Mouse (Mus musculus): Measurements from ENCODE around the gene Cluap1. TPM values are rescaled to one million over a fixed set of nuclear protein-coding genes. Genes with fewer than 3 reads are reported as not detected.

Gene Cluap1
- polyA plus RNA-seq, 1 experiment from 2014 or later: 17.0 TPM

DNA sequence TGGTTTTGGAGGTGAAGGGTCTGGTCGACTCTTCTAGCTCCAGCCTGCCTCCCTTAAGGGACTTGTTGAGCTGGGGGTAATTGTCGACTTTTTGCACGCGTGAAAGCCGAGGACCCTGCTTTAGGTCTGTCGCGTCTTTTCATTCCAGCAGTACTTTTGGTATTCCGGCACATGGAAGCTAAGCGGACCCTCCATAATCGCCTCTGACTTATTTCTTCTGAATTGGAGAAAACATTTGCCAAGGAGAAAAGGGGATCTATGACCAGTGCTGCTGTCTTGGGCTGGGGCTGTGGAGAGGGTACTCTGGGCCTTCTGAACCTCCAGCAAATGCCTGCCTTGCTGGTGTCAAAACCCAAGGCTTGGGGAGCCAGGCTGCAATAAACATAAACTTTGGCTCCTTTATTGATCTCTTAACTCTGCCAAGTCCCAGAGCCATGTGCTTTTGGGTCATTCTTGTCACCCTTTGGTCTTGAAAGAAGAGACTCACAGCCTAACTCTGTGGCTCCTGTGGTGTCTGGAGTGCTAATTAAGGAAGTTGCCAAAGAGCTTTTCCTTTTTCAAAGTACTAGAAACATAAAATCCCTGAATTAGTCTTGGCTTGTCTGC, 23.4 kb upstream of the Cluap1 start:
- Histone ChIP-seq H3K4me3 (ENCODE audit: control insufficient read depth in 1 of 2, insufficient read depth in 1 of 2, low read depth in 1 of 2, low read length in 2 of 2) (peak overlapping the region; percentile 84 to 90), H3K9me3 (ENCODE audit: control insufficient read depth, low read length) (no peaks in the 10 kb centered on the region), H3K27ac (replicated peaks in 1 of 2; ENCODE audit: control insufficient read depth in 1 of 2, insufficient read depth in 1 of 2, low read depth in 2 of 2, low read length in 2 of 2) (peak overlapping the region; percentile 66 to 93), H3K4me2 (ENCODE audit: low read length) (peak overlapping the region; percentile 78), H3K27me3 (ENCODE audit: control insufficient read depth, insufficient read depth, low read length) (no peaks in the 10 kb centered on the region), H3K36me3 (ENCODE audit: control insufficient read depth, insufficient read depth, low read length) (peaks cover 15% of the 10 kb centered on the region; the same call in 1 of the 2 replicates), H3K4me1 (ENCODE audit: control insufficient read depth in 2 of 2, insufficient read depth in 2 of 2, low read length in 2 of 2) (peaks cover 3 to 11% of the 10 kb centered on the region in 2 experiments; a peak in 3 of 4 replicates), H3K9ac (ENCODE audit: low read length) (peak overlapping the region; percentile 92)
- WGBS: 2% methylated on average over 10 of the region's 10 CpGs
- ATAC-seq (ENCODE audit: insufficient number of reproducible peaks, insufficient read depth, low FRiP score, low read depth): no peak

DNA sequence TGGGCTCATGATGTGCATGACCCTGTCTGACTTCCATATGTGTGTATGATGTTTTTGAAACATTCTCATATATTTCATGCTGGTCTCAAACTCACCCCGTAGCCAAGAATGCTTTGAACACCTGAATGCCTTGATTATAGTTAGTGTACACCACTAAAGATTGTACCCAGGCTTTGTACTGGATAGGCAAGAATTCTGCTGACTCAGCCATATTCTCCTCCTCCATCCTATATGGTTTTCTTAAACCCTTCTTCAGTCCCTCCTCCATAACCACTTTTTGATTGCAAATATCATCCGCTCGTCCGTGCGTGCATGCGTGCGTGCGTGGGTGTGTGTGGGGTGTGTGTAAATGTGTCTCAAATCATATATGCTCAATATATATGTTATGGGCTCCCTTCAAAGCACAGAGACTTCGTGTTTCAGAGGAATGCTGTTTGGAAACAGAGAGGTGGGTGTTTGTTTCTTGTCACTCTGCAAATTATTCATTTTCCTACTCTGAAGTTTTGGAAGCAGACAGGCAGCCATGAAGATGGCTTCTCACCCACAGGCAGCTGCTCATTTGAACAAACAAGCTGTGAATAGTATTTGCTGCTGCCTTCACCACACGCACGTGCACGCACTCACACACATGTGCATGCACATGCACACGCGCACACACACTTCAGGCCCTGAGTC, 16.8 kb upstream of the Cluap1 start:
- Histone ChIP-seq H3K36me3 (ENCODE audit: control insufficient read depth, insufficient read depth, low read length) (peaks cover 14% of the 10 kb centered on the region; the same call in 1 of the 2 replicates), H3K9me3 (ENCODE audit: control insufficient read depth, low read length) (no peaks in the 10 kb centered on the region), H3K4me1 (ENCODE audit: control insufficient read depth in 2 of 2, insufficient read depth in 2 of 2, low read length in 2 of 2) (peaks cover 10 to 11% of the 10 kb centered on the region in 2 experiments), H3K27ac (replicated peaks in 1 of 2; ENCODE audit: control insufficient read depth in 1 of 2, insufficient read depth in 1 of 2, low read depth in 2 of 2, low read length in 2 of 2) (no peak overlapping the region), H3K9ac (ENCODE audit: low read length) (no peak overlapping the region), H3K4me2 (ENCODE audit: low read length) (no peak overlapping the region), H3K4me3 (ENCODE audit: control insufficient read depth in 1 of 2, insufficient read depth in 1 of 2, low read depth in 1 of 2, low read length in 2 of 2) (no peak overlapping the region), H3K27me3 (ENCODE audit: control insufficient read depth, insufficient read depth, low read length) (no peaks in the 10 kb centered on the region)
- no peak for ATAC-seq (ENCODE audit: insufficient number of reproducible peaks, insufficient read depth, low FRiP score, low read depth)
- 93% methylated on average over 14 of the region's 14 CpGs for WGBS

GRCm38 (mm10) chr16:3893739-3894138, 14.9 kb upstream of the Cluap1 start:
- 25% methylated on average over 3 of the region's 3 CpGs for WGBS
- H3K4me2 ChIP-seq (ENCODE audit: low read length): no peak overlapping the region
- H3K4me3 ChIP-seq (ENCODE audit: control insufficient read depth in 1 of 2, insufficient read depth in 1 of 2, low read depth in 1 of 2, low read length in 2 of 2): no peak overlapping the region
- H3K27me3 ChIP-seq (ENCODE audit: control insufficient read depth, insufficient read depth, low read length): no peaks in the 10 kb centered on the region
- no peaks in the 10 kb centered on the region for H3K9me3 ChIP-seq (ENCODE audit: control insufficient read depth, low read length)
- H3K27ac ChIP-seq (replicated peaks in 1 of 2; ENCODE audit: control insufficient read depth in 1 of 2, insufficient read depth in 1 of 2, low read depth in 2 of 2, low read length in 2 of 2): peak overlapping the region; percentile 55 to 82
- H3K4me1 ChIP-seq (ENCODE audit: control insufficient read depth in 2 of 2, insufficient read depth in 2 of 2, low read length in 2 of 2): peaks cover 10 to 11% of the 10 kb centered on the region in 2 experiments
- peak; percentile 56 for ATAC-seq (ENCODE audit: insufficient number of reproducible peaks, insufficient read depth, low FRiP score, low read depth)
- no peak overlapping the region for H3K9ac ChIP-seq (ENCODE audit: low read length)
- peaks cover 34% of the 10 kb centered on the region for H3K36me3 ChIP-seq (ENCODE audit: control insufficient read depth, insufficient read depth, low read length)

- H3K9me3 ChIP-seq (ENCODE audit: control insufficient read depth, low read length): no peaks in the 10 kb centered on the region
- H3K4me3 ChIP-seq (ENCODE audit: control insufficient read depth in 1 of 2, insufficient read depth in 1 of 2, low read depth in 1 of 2, low read length in 2 of 2): no peak overlapping the region
- H3K4me2 ChIP-seq (ENCODE audit: low read length): peak overlapping the region; percentile 21; the same call in 1 of the 2 replicates
- 67% methylated on average over 9 of the region's 9 CpGs for WGBS
- no peaks in the 10 kb centered on the region for H3K27me3 ChIP-seq (ENCODE audit: control insufficient read depth, insufficient read depth, low read length)
- peak overlapping the region; percentile 80 to 82 for H3K27ac ChIP-seq (replicated peaks in 1 of 2; ENCODE audit: control insufficient read depth in 1 of 2, insufficient read depth in 1 of 2, low read depth in 2 of 2, low read length in 2 of 2)
- ATAC-seq (ENCODE audit: insufficient number of reproducible peaks, insufficient read depth, low FRiP score, low read depth): no peak
- peaks cover 10 to 11% of the 10 kb centered on the region in 2 experiments for H3K4me1 ChIP-seq (ENCODE audit: control insufficient read depth in 2 of 2, insufficient read depth in 2 of 2, low read length in 2 of 2)
- H3K36me3 ChIP-seq (ENCODE audit: control insufficient read depth, insufficient read depth, low read length): peaks cover 49% of the 10 kb centered on the region
- H3K9ac ChIP-seq (ENCODE audit: low read length): 0 out of 2 replicates have a peak overlapping the region, but pooled peaks have one; percentile 21
These were observed 13.3 kb upstream of the Cluap1 start for GRCm38 (mm10) chr16:3895173-3895792.

- Histone ChIP-seq H3K9ac (ENCODE audit: low read length) (no peak overlapping the region), H3K4me2 (ENCODE audit: low read length) (no peak overlapping the region), H3K36me3 (ENCODE audit: control insufficient read depth, insufficient read depth, low read length) (peaks cover 57% of the 10 kb centered on the region), H3K27ac (replicated peaks in 1 of 2; ENCODE audit: control insufficient read depth in 1 of 2, insufficient read depth in 1 of 2, low read depth in 2 of 2, low read length in 2 of 2) (no peak overlapping the region), H3K9me3 (ENCODE audit: control insufficient read depth, low read length) (no peaks in the 10 kb centered on the region), H3K4me3 (ENCODE audit: control insufficient read depth in 1 of 2, insufficient read depth in 1 of 2, low read depth in 1 of 2, low read length in 2 of 2) (no peak overlapping the region), H3K27me3 (ENCODE audit: control insufficient read depth, insufficient read depth, low read length) (no peaks in the 10 kb centered on the region), H3K4me1 (ENCODE audit: control insufficient read depth in 2 of 2, insufficient read depth in 2 of 2, low read length in 2 of 2) (peaks cover 10 to 11% of the 10 kb centered on the region in 2 experiments)
- WGBS: 79% methylated on average over 6 of the region's 6 CpGs
- no peak for ATAC-seq (ENCODE audit: insufficient number of reproducible peaks, insufficient read depth, low FRiP score, low read depth)
These were observed 12.6 kb upstream of the Cluap1 start for GRCm38 (mm10) chr16:3896046-3896445.

DNA sequence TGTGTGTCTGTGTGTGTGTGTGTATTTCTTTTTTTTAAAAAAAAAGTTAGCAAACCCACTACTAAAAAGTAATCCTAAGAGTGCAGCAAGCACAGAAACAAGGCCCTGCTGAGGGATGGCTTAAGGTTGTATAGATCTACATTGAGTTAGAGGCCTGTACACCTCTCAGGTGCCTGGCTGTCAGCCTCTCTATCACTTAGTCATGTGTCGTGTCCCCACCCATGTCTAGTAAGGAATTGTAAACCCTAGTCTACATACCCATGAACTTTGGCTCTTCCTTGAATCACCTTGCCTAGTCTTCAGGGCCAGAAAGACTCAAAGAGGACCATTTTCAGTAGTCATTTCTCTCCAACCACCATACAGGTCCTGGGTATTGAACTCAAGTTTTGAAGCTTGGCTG, 12.0 kb upstream of the Cluap1 start:
- Histone ChIP-seq H3K4me3 (ENCODE audit: control insufficient read depth in 1 of 2, insufficient read depth in 1 of 2, low read depth in 1 of 2, low read length in 2 of 2) (no peak overlapping the region), H3K27me3 (ENCODE audit: control insufficient read depth, insufficient read depth, low read length) (no peaks in the 10 kb centered on the region), H3K27ac (replicated peaks in 1 of 2; ENCODE audit: control insufficient read depth in 1 of 2, insufficient read depth in 1 of 2, low read depth in 2 of 2, low read length in 2 of 2) (no peak overlapping the region), H3K4me1 (ENCODE audit: control insufficient read depth in 2 of 2, insufficient read depth in 2 of 2, low read length in 2 of 2) (peaks cover 10 to 11% of the 10 kb centered on the region in 2 experiments), H3K9ac (ENCODE audit: low read length) (no peak overlapping the region), H3K4me2 (ENCODE audit: low read length) (no peak overlapping the region), H3K36me3 (ENCODE audit: control insufficient read depth, insufficient read depth, low read length) (peaks cover 62% of the 10 kb centered on the region), H3K9me3 (ENCODE audit: control insufficient read depth, low read length) (no peaks in the 10 kb centered on the region)
- no peak for ATAC-seq (ENCODE audit: insufficient number of reproducible peaks, insufficient read depth, low FRiP score, low read depth)
- 84% methylated on average over 1 of the region's 1 CpGs for WGBS

GRCm38 (mm10) chr16:3907471-3907870, 1.1 kb upstream of the Cluap1 start:
- WGBS: 59% methylated on average over 2 of the region's 2 CpGs
- no peak overlapping the region for H3K27ac ChIP-seq (replicated peaks in 1 of 2; ENCODE audit: control insufficient read depth in 1 of 2, insufficient read depth in 1 of 2, low read depth in 2 of 2, low read length in 2 of 2)
- H3K4me1 ChIP-seq (ENCODE audit: control insufficient read depth in 2 of 2, insufficient read depth in 2 of 2, low read length in 2 of 2): peaks cover 0 to 5% of the 10 kb centered on the region in 2 experiments; a peak in 2 of 4 replicates
- no peak overlapping the region for H3K9ac ChIP-seq (ENCODE audit: low read length)
- no peak overlapping the region for H3K4me2 ChIP-seq (ENCODE audit: low read length)
- H3K36me3 ChIP-seq (ENCODE audit: control insufficient read depth, insufficient read depth, low read length): peaks cover 48% of the 10 kb centered on the region
- H3K9me3 ChIP-seq (ENCODE audit: control insufficient read depth, low read length): no peaks in the 10 kb centered on the region
- H3K4me3 ChIP-seq (ENCODE audit: control insufficient read depth in 1 of 2, insufficient read depth in 1 of 2, low read depth in 1 of 2, low read length in 2 of 2): no peak overlapping the region
- no peak for ATAC-seq (ENCODE audit: insufficient number of reproducible peaks, insufficient read depth, low FRiP score, low read depth)
- no peaks in the 10 kb centered on the region for H3K27me3 ChIP-seq (ENCODE audit: control insufficient read depth, insufficient read depth, low read length)

Data from heart, embryonic 14.5 days (tissue).